In the genomic region with DNA sequence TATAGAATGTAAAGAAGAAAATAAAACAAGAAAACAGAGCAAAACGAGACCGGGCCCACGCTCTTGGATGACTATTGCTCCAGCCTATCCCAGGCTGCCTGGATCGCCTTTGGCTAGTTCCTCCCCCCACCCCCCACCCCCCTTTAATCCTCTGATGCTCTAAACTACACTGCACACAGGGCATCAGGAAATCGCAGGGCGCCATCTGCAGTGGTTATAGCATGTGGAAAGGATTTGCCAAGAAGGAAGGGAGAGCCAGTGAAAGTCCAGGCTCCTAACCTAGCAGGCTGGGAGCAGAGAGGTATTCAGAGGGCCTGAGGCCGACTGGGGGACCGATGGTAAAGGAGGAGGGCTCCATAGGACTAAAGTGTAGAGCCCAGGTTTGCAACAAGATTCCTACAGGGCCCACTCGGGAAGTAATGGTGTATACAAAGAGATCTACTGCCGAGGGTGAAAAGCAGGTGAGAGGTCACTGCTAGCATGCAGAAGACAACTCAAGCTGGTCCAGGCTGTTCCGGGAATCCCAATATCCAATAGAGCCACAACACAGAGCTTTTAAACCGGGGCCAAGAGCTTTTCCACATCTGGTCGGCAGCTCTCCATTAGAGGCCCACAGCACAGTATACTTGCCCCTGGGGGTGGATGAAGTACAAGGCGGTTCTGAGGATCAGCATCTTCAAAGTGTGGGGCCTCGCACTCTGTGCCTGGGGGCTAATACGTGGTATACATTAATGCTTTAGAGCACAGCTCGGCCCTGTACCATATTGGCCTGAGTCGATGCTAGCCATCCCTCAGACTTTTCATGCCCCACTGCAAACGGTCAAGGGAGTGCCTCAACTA, we compare ENCODE assay signal across 13 mouse cellular contexts.
A peak's percentile ranks its signal among the peaks of the same experiment; 100 is the strongest.
DNase-seq lines count a peak whose midpoint lies in the region; ATAC-seq and TF ChIP-seq lines count a peak whose summit lies in the region.
"Had no signal": no experiment of that assay in that cellular context is flagged by ENCODE, and none has a peak within 500 bp of the region (broad histone marks: within the 10 kb centered on the region; RNA-seq: fewer than 3 reads in every experiment).

No protein-coding gene starts in this region.

- no peaks in the 10 kb centered on the region for H3K9me3 ChIP-seq in heart, embryonic 13.5 days
- no peaks in the 10 kb centered on the region for H3K9me3 ChIP-seq in embryonic facial prominence, embryonic 10.5 days
- no peaks in the 10 kb centered on the region for H3K9me3 ChIP-seq in hindbrain, embryonic 15.5 days
- H3K9me3 ChIP-seq in midbrain, postnatal 0 days (ENCODE audit: low read length) = no peaks in the 10 kb centered on the region

- H3K27ac ChIP-seq in heart, embryonic 13.5 days (replicated peaks) = no peak overlapping the region
- peak overlapping the region; percentile 80 for H3K27ac ChIP-seq in embryonic facial prominence, embryonic 10.5 days (replicated peaks)
- H3K27ac ChIP-seq in hindbrain, embryonic 15.5 days (replicated peaks) = peak overlapping the region; percentile 49; the same call in 1 of the 2 replicates
- H3K27ac ChIP-seq in midbrain, postnatal 0 days (ENCODE audit: low read depth, low read length) = no peak overlapping the region
- H3K27ac ChIP-seq: macrophage had no signal

- 80% methylated on average over 19 of the region's 19 CpGs for WGBS in heart, embryonic 13.5 days
- WGBS in embryonic facial prominence, embryonic 10.5 days = 32% methylated on average over 19 of the region's 19 CpGs
- 57% methylated on average over 19 of the region's 19 CpGs for WGBS in hindbrain, embryonic 15.5 days
- WGBS in midbrain, postnatal 0 days = 54% methylated on average over 19 of the region's 19 CpGs
- WGBS in lung, adult 2 months = 82% methylated on average over 19 of the region's 19 CpGs

- no peak overlapping the region for H3K4me2 ChIP-seq in heart, embryonic 13.5 days
- H3K4me2 ChIP-seq in hindbrain, embryonic 15.5 days = no peak overlapping the region
- H3K4me2 ChIP-seq in midbrain, postnatal 0 days (ENCODE audit: low read depth, low read length, poor library complexity, severe bottlenecking) = no peak overlapping the region

- DNase-seq in heart, postnatal 14 days = no peak
- peak; percentile 76 for DNase-seq in embryonic facial prominence, embryonic 10.5 days (ENCODE audit: low spot score)
- DNase-seq in midbrain, postnatal 0 days (ENCODE audit: low spot score) = no peak
- no peak for DNase-seq in layer of hippocampus, adult 8-10 months (ENCODE audit: low spot score in 2 of 2)
- DNase-seq in adipocyte (ENCODE audit: low spot score) = no peak
- DNase-seq in lung, adult 2 months = no peak
- DNase-seq: heart, postnatal 36 days; right cerebral cortex, adult 18-20 months had no signal

- TF ChIP-seq POLR2A in lung, adult 2 months (IDR thresholded peaks at IDR 0.05; ENCODE audit: borderline replicate concordance, extremely low read depth, low read depth, low read length) = no peak

- no peak for ATAC-seq in heart, embryonic 13.5 days (ENCODE audit: extremely low read depth, insufficient number of reproducible peaks, low FRiP score, low TSS enrichment)
- peak; percentile 35; the same call in 1 of the 2 replicates for ATAC-seq in hindbrain, embryonic 15.5 days (ENCODE audit: low FRiP score, low read depth)
- no peak for ATAC-seq in midbrain, postnatal 0 days (ENCODE audit: low FRiP score)
- ATAC-seq: Patski had no signal

- no peak overlapping the region for H3K4me3 ChIP-seq in heart, embryonic 13.5 days
- H3K4me3 ChIP-seq in embryonic facial prominence, embryonic 10.5 days = peak overlapping the region; percentile 17; the same call in 1 of the 2 replicates
- H3K4me3 ChIP-seq in hindbrain, embryonic 15.5 days = no peak overlapping the region
- no peak overlapping the region for H3K4me3 ChIP-seq in midbrain, postnatal 0 days (ENCODE audit: low read depth, low read length)
- no peak overlapping the region for H3K4me3 ChIP-seq in lung, adult 2 months (replicated peaks; ENCODE audit: extremely low read depth, low read depth, low read length)
- H3K4me3 ChIP-seq: left cerebral cortex, adult 2 months had no signal

- 0 out of 2 replicates have a peak overlapping the region, but pooled peaks have one; percentile 24 for H3K9ac ChIP-seq in heart, embryonic 13.5 days
- no peak overlapping the region for H3K9ac ChIP-seq in hindbrain, embryonic 15.5 days
- H3K9ac ChIP-seq in midbrain, postnatal 0 days (replicated peaks; ENCODE audit: low read length, poor library complexity, severe bottlenecking) = no peak overlapping the region

- intact Hi-C loops in heart, postnatal 14 days (cut with DNase I) = no loop called here

- no peaks in the 10 kb centered on the region for H3K27me3 ChIP-seq in heart, embryonic 13.5 days (replicated peaks)
- no peaks in the 10 kb centered on the region for H3K27me3 ChIP-seq in embryonic facial prominence, embryonic 10.5 days (replicated peaks; ENCODE audit: low read depth, poor library complexity, severe bottlenecking)
- H3K27me3 ChIP-seq in hindbrain, embryonic 15.5 days = no peaks in the 10 kb centered on the region
- H3K27me3 ChIP-seq in midbrain, postnatal 0 days (ENCODE audit: insufficient read depth, low read length) = no peaks in the 10 kb centered on the region
- H3K27me3 ChIP-seq: Patski had no signal

- H3K36me3 ChIP-seq in heart, embryonic 13.5 days = peaks cover 20% of the 10 kb centered on the region
- peaks cover 24% of the 10 kb centered on the region for H3K36me3 ChIP-seq in embryonic facial prominence, embryonic 10.5 days (replicated peaks)
- H3K36me3 ChIP-seq in hindbrain, embryonic 15.5 days = no peaks in the 10 kb centered on the region
- H3K36me3 ChIP-seq in midbrain, postnatal 0 days (ENCODE audit: insufficient read depth, low read length) = peaks cover 3% of the 10 kb centered on the region; the same call in 1 of the 2 replicates

- peaks cover 59% of the 10 kb centered on the region for H3K4me1 ChIP-seq in heart, embryonic 13.5 days
- peaks cover 79% of the 10 kb centered on the region for H3K4me1 ChIP-seq in embryonic facial prominence, embryonic 10.5 days
- H3K4me1 ChIP-seq in hindbrain, embryonic 15.5 days (replicated peaks) = peaks cover 55% of the 10 kb centered on the region
- H3K4me1 ChIP-seq in midbrain, postnatal 0 days (ENCODE audit: insufficient read depth, low read length) = peaks cover 8% of the 10 kb centered on the region; the same call in 1 of the 2 replicates
- H3K4me1 ChIP-seq in lung, adult 2 months (ENCODE audit: control insufficient read depth, insufficient read depth, low read length) = peaks cover 6% of the 10 kb centered on the region

- TF ChIP-seq CTCF in midbrain, postnatal 0 days (IDR thresholded peaks at IDR 0.05) = peak; percentile 45
- no peak for TF ChIP-seq CTCF in lung, adult 2 months (IDR thresholded peaks at IDR 0.05; ENCODE audit: insufficient read depth, low read length)

Comparison
In these comparisons a context has a peak if more than half of its experiments do, and no peak if none do; other contexts are left out.
1. H3K27ac ChIP-seq: peak in embryonic facial prominence, embryonic 10.5 days (single experiment) and hindbrain, embryonic 15.5 days (single experiment); none in heart, embryonic 13.5 days (single experiment) and midbrain, postnatal 0 days (single experiment).